Mouse (Mus musculus): ENCODE measurements around the gene Olfr90.

DNA sequence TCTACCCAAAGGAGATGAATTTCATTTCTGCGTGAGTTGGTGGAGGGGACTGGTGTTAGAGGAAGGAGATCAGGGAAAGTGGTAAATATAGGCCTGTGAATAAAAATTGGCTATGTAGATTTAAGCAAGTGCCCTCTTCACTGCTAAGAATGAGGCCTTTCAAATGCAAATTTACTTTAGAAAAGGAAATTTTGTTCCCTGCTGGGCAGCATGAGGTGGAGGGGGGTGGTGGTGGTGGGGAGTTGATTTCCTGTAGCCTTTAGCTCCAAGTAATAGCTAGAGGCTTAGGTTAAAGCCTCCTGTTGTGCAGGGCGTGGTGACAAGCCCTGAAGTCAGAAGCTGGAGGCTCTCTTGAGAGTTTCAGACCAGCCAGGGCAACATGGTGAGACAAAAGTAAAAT, 9.3 kb downstream of the Olfr90 start:
- no peak for TF ChIP-seq CTCF (IDR thresholded peaks at IDR 0.05; ENCODE audit: borderline replicate concordance, control insufficient read depth, extremely low read depth, insufficient read depth, low read length, poor library complexity)
- TF ChIP-seq POLR2A (IDR thresholded peaks at IDR 0.05; ENCODE audit: control insufficient read depth, extremely low read depth, insufficient read depth, low read length, poor library complexity) = no peak
